Mouse (Mus musculus) left cerebral cortex, adult 9 months (tissue): ENCODE data around the gene Mup20.
"Not testable (repeated sequence)": the region's sequence is repeated elsewhere in the genome, so short reads cannot be mapped to it uniquely, and the experiment has no call there.

Experiments used
- DNase-seq, 2 experiments: peaks; one replicate each; pipeline ENCODE4 v3.0.0; 2022; ENCODE audit warnings: low spot score in 2 of 2

The Mup20 gene

GRCm38 (mm10) chr4:62054058-62054457 is at the start of gene Mup20:
Mup20 (minus strand) TSS chr4:62054158.
- DNase-seq: not testable (repeated sequence)

GRCm38 (mm10) chr4:62103366-62103765 is 49.4 kb upstream of the Mup20 start:
- DNase-seq: peak in 1 of 2 experiments; percentile 19

GRCm38 (mm10) chr4:62087953-62088352 is 34.0 kb upstream of the Mup20 start:
- no peak for DNase-seq

- DNase-seq: no peak
Measured at GRCm38 (mm10) chr4:62087241-62087640, 33.3 kb upstream of the Mup20 start, which contains the start of gene Mup3. Mup3 (minus strand) TSS chr4:62087342.

GRCm38 (mm10) chr4:62082755-62083154 is 28.8 kb upstream of the Mup20 start:
- no peak for DNase-seq

- no peak for DNase-seq
Measured at GRCm38 (mm10) chr4:62075126-62075525, 21.2 kb upstream of the Mup20 start.

GRCm38 (mm10) chr4:62054780-62055179 is 822 bp upstream of the Mup20 start:
- DNase-seq: not testable (repeated sequence)

GRCm38 (mm10) chr4:62026281-62026680 is 27.7 kb downstream of the Mup20 start:
- no peak for DNase-seq

- no peak for DNase-seq
Measured at GRCm38 (mm10) chr4:62024256-62024959, 29.6 kb downstream of the Mup20 start.

- DNase-seq: no peak
Measured at GRCm38 (mm10) chr4:62023646-62024045, 30.3 kb downstream of the Mup20 start.

GRCm38 (mm10) chr4:62023120-62023519 is 30.8 kb downstream of the Mup20 start:
- DNase-seq: no peak

- DNase-seq: not testable (repeated sequence)
Measured at GRCm38 (mm10) chr4:62020511-62020910, 33.4 kb downstream of the Mup20 start.
